Mouse (Mus musculus) neural tube, embryonic 11.5 days (tissue): Measurements from ENCODE around the gene Prr5l. TPM values are rescaled to one million over a fixed set of nuclear protein-coding genes. Genes with fewer than 3 reads are reported as not detected.

Experiments
- ATAC-seq: fragments of 200-750 bp; cut with Nextera tagmentation; 2 replicates; pipeline ENCODE4 v1.8.0; 2017; ENCODE audit warnings: moderate number of reproducible peaks, mild to moderate bottlenecking, moderate TSS enrichment, moderate library complexity; ENCODE audit not compliant: insufficient read depth, low FRiP score, low TSS enrichment
- DNase-seq: peaks from one replicate; pipeline ENCODE4 v3.0.0-alpha.2; 2015; ENCODE audit warnings: low spot score
- H3K27ac ChIP-seq: fragments of 300-500 bp; sonication (generic); 2 replicates; pipeline ENCODE4 v1.5.1; 2014; ENCODE audit warnings: low read depth, mild to moderate bottlenecking, low read length
- H3K27me3 ChIP-seq: fragments of 300-500 bp; sonication (generic); 2 replicates; pipeline ENCODE4 v1.6.1; 2014; ENCODE audit warnings: mild to moderate bottlenecking, low read length, mixed read lengths; ENCODE audit not compliant: control insufficient read depth, insufficient read depth
- H3K36me3 ChIP-seq: fragments of 300-500 bp; sonication (generic); 2 replicates; pipeline ENCODE4 v1.6.1; 2014; ENCODE audit warnings: mild to moderate bottlenecking, low read length, moderate library complexity, mixed read lengths; ENCODE audit not compliant: control insufficient read depth, insufficient read depth
- H3K4me1 ChIP-seq: fragments of 300-500 bp; sonication (generic); 2 replicates; pipeline ENCODE4 v1.6.1; 2014; ENCODE audit warnings: low read length, mixed read lengths; ENCODE audit not compliant: control insufficient read depth, insufficient read depth
- H3K4me2 ChIP-seq: fragments of 300-500 bp; sonication (generic); 2 replicates; pipeline ENCODE4 v1.6.1; 2014; ENCODE audit warnings: low read depth, mild to moderate bottlenecking, moderate library complexity
- H3K4me3 ChIP-seq: fragments of 300-500 bp; sonication (generic); 2 replicates; pipeline ENCODE4 v1.5.1; 2014; ENCODE audit warnings: low read depth, low read length
- H3K9ac ChIP-seq: fragments of 300-500 bp; sonication (generic); 2 replicates; pipeline ENCODE4 v1.6.1; 2014; ENCODE audit warnings: mild to moderate bottlenecking, low read length
- H3K9me3 ChIP-seq: fragments of 300-500 bp; sonication (generic); 2 replicates; pipeline ENCODE4 v1.6.1; 2016; ENCODE audit warnings: low read length; ENCODE audit not compliant: control insufficient read depth
- WGBS: fragments of 180-500 bp; shearing (Covaris S2); extraction: QIAGEN DNeasy Blood & Tissue Kit; methylation state at CpG from one replicate; pipeline ENCODE4 v1.1.7; 2014; 5-methylcytosine and 5-hydroxymethylcytosine counted together
- polyA plus RNA-seq: library from polyadenylated mRNA; unstranded; fragments of >200 nt; fragmentation: Nextera tagmentation; extraction: Ambion mirVana; gene quantifications from 2 replicates; pipeline ENCODE4 v1.2.1, GENCODE M21; 2014

Prr5l gene
- polyA plus RNA-seq, 1 experiment from 2014 or later = 11.5 TPM

DNA sequence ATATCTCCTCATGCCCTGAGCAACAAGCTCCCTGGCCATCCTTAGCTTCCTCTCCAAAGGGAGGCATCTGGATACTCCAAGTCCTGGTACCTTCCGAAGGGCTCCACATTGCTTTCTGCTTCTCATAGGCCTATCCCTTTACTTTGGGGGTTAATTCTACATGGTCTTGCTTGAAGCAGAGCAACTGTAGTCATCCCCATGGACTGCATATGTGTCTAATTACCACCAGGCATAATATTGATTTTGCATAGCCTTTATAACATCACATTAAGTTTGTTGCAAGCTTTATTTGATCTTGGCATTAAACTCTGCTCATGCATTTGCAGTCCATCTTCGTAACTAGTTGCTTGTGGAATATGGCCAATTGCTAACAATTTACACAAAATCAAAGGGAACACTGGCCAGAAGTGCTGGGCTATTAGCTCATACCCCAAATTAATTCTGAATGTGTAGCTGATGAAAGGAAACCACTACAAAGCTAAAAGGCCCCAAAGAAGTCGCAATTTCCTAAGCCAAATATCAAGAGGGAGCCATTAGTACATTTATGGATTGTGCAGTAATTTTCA lies 21.8 kb downstream of the Prr5l start:
- Histone ChIP-seq H3K4me3 (no peak overlapping the region), H3K9me3 (no peaks in the 10 kb centered on the region), H3K4me2 (no peak overlapping the region), H3K36me3 (no peaks in the 10 kb centered on the region), H3K9ac (no peak overlapping the region), H3K27ac (no peak overlapping the region), H3K27me3 (no peaks in the 10 kb centered on the region), H3K4me1 (no peaks in the 10 kb centered on the region)
- no peak for ATAC-seq
- no peak for DNase-seq
- 89% methylated on average over 3 of the region's 3 CpGs for WGBS

- no peaks in the 10 kb centered on the region for H3K4me1 ChIP-seq
- DNase-seq (no peak), ATAC-seq (no peak)
- H3K27ac ChIP-seq = no peak overlapping the region
- H3K4me3 ChIP-seq = no peak overlapping the region
- H3K27me3 ChIP-seq = no peaks in the 10 kb centered on the region
- H3K9ac ChIP-seq = no peak overlapping the region
- no peaks in the 10 kb centered on the region for H3K9me3 ChIP-seq
- no peaks in the 10 kb centered on the region for H3K36me3 ChIP-seq
- H3K4me2 ChIP-seq = no peak overlapping the region
- WGBS = 85% methylated on average over 9 of the region's 9 CpGs
Observed at GRCm38 (mm10) chr2:101856174-101856573, 26.7 kb downstream of the Prr5l start.

DNA sequence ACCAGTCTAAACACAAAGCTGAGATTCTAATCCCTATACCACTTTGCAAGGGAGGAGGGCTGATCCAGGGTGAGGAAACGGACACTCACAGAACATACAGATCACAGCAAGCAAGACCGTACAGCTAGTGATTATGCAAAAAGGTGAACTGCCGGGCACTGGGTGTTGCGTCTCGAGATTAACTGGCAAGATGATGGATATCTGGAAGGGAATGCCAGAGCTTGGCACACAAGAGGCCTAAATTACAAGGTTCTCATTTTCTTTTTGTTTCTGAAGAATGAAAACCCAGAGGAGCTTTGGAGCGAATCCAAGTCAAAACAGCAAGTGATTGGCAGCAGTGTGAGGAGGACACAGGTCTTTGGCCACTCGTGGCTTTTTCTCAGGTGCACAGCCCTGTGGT lies 28.0 kb downstream of the Prr5l start:
- 83% methylated on average over 7 of the region's 7 CpGs for WGBS
- H3K4me1 ChIP-seq = no peaks in the 10 kb centered on the region
- H3K9me3 ChIP-seq = no peaks in the 10 kb centered on the region
- no peak overlapping the region for H3K4me2 ChIP-seq
- no peaks in the 10 kb centered on the region for H3K36me3 ChIP-seq
- H3K4me3 ChIP-seq = no peak overlapping the region
- no peak overlapping the region for H3K27ac ChIP-seq
- no peaks in the 10 kb centered on the region for H3K27me3 ChIP-seq
- ATAC-seq = no peak
- no peak overlapping the region for H3K9ac ChIP-seq
- no peak for DNase-seq

GRCm38 (mm10) chr2:101842756-101843155 lies 40.1 kb downstream of the Prr5l start:
- Histone ChIP-seq H3K27me3 (no peaks in the 10 kb centered on the region), H3K4me3 (no peak overlapping the region), H3K9me3 (no peaks in the 10 kb centered on the region), H3K27ac (no peak overlapping the region), H3K4me2 (no peak overlapping the region), H3K9ac (no peak overlapping the region), H3K36me3 (no peaks in the 10 kb centered on the region), H3K4me1 (no peaks in the 10 kb centered on the region)
- ATAC-seq (no peak), DNase-seq (no peak)
- 82% methylated on average over 7 of the region's 7 CpGs for WGBS

DNA sequence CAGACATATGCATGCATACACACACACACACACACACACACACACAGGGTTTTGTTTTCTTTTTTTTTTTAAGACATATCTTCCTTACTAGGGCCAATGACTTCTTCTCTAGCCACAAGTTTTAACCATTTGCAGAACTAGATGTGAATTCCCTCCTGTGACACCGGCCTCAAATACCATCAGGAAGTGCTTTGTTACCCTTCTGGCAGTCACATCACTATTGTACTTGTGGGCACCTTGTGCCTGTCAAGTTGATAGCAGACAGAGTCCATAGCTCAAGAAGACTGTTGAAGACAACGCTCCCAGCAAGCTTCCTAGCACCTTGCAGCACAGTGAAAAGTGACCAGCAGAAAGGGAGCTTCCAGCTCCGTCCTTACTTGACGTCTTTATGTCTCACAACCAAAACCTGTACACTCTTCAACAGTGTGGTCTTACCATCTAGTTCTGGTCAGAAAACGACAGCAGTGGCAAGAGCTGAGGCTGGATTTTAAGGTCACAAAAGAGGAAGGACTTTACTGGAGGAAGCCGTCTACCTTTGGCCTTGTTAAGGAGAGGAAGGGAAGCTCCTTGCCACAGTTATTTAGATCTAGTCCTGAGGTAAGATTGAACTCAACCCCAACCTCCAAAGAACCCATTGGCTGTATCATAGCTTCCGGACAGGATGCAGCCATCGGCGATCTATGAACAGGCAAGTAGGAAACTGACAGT lies 47.9 kb downstream of the Prr5l start:
- Histone ChIP-seq H3K9me3 (no peaks in the 10 kb centered on the region), H3K4me3 (no peak overlapping the region), H3K27ac (no peak overlapping the region), H3K4me2 (no peak overlapping the region), H3K4me1 (no peaks in the 10 kb centered on the region), H3K9ac (no peak overlapping the region), H3K27me3 (no peaks in the 10 kb centered on the region), H3K36me3 (no peaks in the 10 kb centered on the region)
- no peak for ATAC-seq
- no peak for DNase-seq
- 85% methylated on average over 9 of the region's 9 CpGs for WGBS

DNA sequence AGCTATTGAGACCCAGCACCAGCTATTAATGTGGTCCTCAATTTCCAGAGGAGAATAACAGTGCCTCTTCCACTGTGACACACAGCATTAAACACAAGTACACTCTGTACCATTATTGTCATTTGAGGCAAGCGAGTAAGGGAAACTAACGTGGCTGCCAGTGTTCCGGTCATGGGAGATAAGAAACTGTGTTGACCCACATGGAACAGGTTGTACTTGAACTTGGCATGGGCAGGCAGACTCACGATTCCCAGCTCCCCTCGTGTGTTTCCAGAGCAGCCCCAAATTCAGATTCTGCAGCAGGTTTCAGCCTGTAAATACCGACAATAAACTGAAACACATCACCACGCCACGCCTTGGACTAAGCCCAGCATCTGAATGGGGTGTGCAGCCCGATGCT lies 50.5 kb downstream of the Prr5l start:
- Histone ChIP-seq H3K4me2 (no peak overlapping the region), H3K4me1 (no peaks in the 10 kb centered on the region), H3K9ac (no peak overlapping the region), H3K36me3 (no peaks in the 10 kb centered on the region), H3K27ac (no peak overlapping the region), H3K27me3 (no peaks in the 10 kb centered on the region), H3K9me3 (no peaks in the 10 kb centered on the region), H3K4me3 (no peak overlapping the region)
- ATAC-seq = no peak
- DNase-seq = no peak
- 90% methylated on average over 9 of the region's 9 CpGs for WGBS

- 90% methylated on average over 5 of the region's 5 CpGs for WGBS
- no peak overlapping the region for H3K27ac ChIP-seq
- no peak overlapping the region for H3K4me3 ChIP-seq
- ATAC-seq (no peak), DNase-seq (no peak)
- no peaks in the 10 kb centered on the region for H3K36me3 ChIP-seq
- H3K4me2 ChIP-seq = no peak overlapping the region
- no peaks in the 10 kb centered on the region for H3K27me3 ChIP-seq
- no peak overlapping the region for H3K9ac ChIP-seq
- H3K4me1 ChIP-seq = no peaks in the 10 kb centered on the region
- H3K9me3 ChIP-seq = no peaks in the 10 kb centered on the region
Observed at GRCm38 (mm10) chr2:101831851-101832250, 51.0 kb downstream of the Prr5l start.

DNA sequence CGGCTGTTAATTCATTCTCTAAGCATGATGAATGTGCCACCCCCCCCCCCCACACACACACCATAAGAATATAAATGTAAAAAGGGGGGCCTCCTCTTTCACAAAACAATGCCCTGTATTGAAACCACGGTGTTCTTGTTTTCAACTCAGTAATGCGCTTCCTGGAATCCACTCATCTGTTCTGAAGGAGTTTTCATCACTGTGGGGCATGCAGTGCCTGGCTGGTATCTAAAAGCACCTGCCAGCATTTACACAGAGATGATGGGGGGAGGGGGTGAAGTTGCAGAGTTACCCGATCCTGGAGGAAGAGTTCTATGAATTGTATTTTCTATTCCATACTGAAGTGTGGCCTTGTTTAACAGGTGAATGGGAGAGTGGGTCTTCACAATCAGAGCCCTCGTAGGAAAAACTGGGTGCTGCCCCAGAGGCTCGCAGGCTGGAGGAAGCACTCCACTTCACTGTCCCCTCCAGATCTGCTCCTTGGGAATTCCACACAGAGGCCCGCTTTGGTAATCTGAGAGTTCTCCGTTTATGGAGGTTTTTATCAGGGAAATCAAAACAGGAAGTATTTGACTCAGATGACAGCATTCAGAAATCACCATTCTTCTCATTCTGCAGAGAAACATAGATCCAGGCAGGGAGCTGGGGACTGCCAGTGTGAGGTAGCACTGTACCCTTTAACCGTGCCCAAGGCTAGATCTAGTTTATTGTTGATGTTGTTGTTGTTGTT lies 52.5 kb downstream of the Prr5l start:
- no peaks in the 10 kb centered on the region for H3K4me1 ChIP-seq
- H3K27me3 ChIP-seq = no peaks in the 10 kb centered on the region
- DNase-seq (no peak), ATAC-seq (no peak)
- 54% methylated on average over 9 of the region's 9 CpGs for WGBS
- H3K27ac ChIP-seq = no peak overlapping the region
- no peak overlapping the region for H3K9ac ChIP-seq
- no peak overlapping the region for H3K4me3 ChIP-seq
- H3K36me3 ChIP-seq = no peaks in the 10 kb centered on the region
- H3K9me3 ChIP-seq = no peaks in the 10 kb centered on the region
- no peak overlapping the region for H3K4me2 ChIP-seq

DNA sequence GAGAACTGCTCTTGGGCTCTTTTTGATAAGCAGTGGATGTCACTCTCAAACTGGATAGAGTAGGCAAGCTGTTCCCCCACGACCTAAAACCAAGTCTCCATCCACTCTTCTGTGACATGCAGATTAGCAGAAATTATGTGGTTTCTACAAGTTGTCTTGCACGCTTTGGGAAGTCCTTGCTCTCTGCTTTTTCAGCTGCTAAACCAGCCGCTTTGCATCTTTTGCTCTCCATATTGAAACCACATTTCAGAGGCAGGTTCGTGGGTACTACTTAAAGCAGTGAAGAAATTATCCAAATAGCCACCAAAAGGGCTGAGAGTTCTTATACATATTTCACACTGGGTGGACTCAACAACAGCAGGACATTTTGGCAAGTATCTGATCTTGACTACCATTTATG lies 53.8 kb downstream of the Prr5l start:
- DNase-seq (no peak), ATAC-seq (no peak)
- no peaks in the 10 kb centered on the region for H3K4me1 ChIP-seq
- no peaks in the 10 kb centered on the region for H3K9me3 ChIP-seq
- no peak overlapping the region for H3K4me2 ChIP-seq
- WGBS = 78% methylated on average over 4 of the region's 4 CpGs
- no peak overlapping the region for H3K27ac ChIP-seq
- no peaks in the 10 kb centered on the region for H3K36me3 ChIP-seq
- H3K9ac ChIP-seq = no peak overlapping the region
- no peaks in the 10 kb centered on the region for H3K27me3 ChIP-seq
- H3K4me3 ChIP-seq = no peak overlapping the region
